ENCODE assay signal across 17 mouse cellular contexts in genomic region chr12:12625788-12626187, GRCm38 (mm10).
"Had no signal": no experiment of that assay in that cellular context is flagged by ENCODE, and none has a peak within 500 bp of the region (broad histone marks: within the 10 kb centered on the region; RNA-seq: fewer than 3 reads in every experiment).

No protein-coding gene starts in this region.

- H3K27me3 ChIP-seq: lung, embryonic 15.5 days; megakaryocyte, embryonic 14.5 days; midbrain, embryonic 15.5 days; neural tube, embryonic 12.5 days; stomach, embryonic 15.5 days had no signal

- ATAC-seq: lung, postnatal 0 days; midbrain, embryonic 13.5 days; midbrain, embryonic 15.5 days had no signal

- H3K4me3 ChIP-seq: lung, embryonic 15.5 days; megakaryocyte, embryonic 14.5 days; midbrain, embryonic 13.5 days; midbrain, embryonic 15.5 days; neural tube, embryonic 12.5 days; stomach, embryonic 15.5 days had no signal

- H3K4me2 ChIP-seq: lung, embryonic 15.5 days; midbrain, embryonic 11.5 days; midbrain, embryonic 13.5 days; midbrain, embryonic 15.5 days; neural tube, embryonic 12.5 days; stomach, embryonic 15.5 days had no signal

- H3K27ac ChIP-seq: lung, embryonic 15.5 days; macrophage; midbrain, embryonic 13.5 days; midbrain, embryonic 15.5 days; neural tube, embryonic 12.5 days; stomach, embryonic 15.5 days; stomach, postnatal 0 days had no signal

- H3K9ac ChIP-seq: lung, embryonic 15.5 days; midbrain, embryonic 13.5 days; midbrain, embryonic 15.5 days; neural tube, embryonic 12.5 days; stomach, embryonic 15.5 days had no signal

- H3K9me3 ChIP-seq: lung, embryonic 15.5 days; megakaryocyte, embryonic 14.5 days; midbrain, embryonic 13.5 days; midbrain, embryonic 15.5 days; neural tube, embryonic 12.5 days; stomach, embryonic 15.5 days had no signal

- DNase-seq: lung, adult 2 months; lung, postnatal 14 days; lung, postnatal 36 days; right cerebral cortex, postnatal 14 days; thymus, adult 2 months; thymus, postnatal 25 days; thymus, postnatal 4 days had no signal

- H3K36me3 ChIP-seq: lung, embryonic 15.5 days; midbrain, embryonic 13.5 days; midbrain, embryonic 15.5 days; neural tube, embryonic 12.5 days; stomach, embryonic 15.5 days had no signal
